ENCODE assay signal across 13 mouse cellular contexts in the genomic region with DNA sequence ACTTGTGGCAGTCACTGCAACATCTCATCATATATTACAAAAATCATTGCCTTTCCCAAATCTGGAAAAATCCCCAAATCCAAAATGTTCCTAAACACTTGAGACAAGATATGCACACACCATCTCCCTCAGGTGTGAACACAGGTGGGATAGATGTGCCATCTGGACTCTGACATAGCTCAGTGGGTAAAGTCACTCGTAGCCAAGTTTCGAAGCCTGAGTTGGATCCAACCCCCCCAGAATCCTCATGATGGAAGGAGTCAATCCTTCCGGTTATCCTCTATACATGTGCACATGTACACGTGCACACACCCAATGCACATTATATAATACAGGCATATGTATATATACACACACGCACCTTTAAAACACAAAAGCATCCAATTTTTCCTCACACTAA. TPM values are rescaled to one million over a fixed set of nuclear protein-coding genes. Genes with fewer than 3 reads are reported as not detected.
"Had no signal": no experiment of that assay in that cellular context is flagged by ENCODE, and none has a peak within 500 bp of the region (broad histone marks: within the 10 kb centered on the region; RNA-seq: fewer than 3 reads in every experiment).

No protein-coding gene starts in this region.

- H3K27ac ChIP-seq: kidney, postnatal 0 days; limb, embryonic 13.5 days; liver, embryonic 14.5 days; midbrain, embryonic 12.5 days had no signal

- DNase-seq: kidney, adult 11 months; kidney, adult 9 months; kidney, postnatal 36 days; left cerebral cortex, postnatal 4 days; lung, adult 18-20 months; thymus, adult 18-20 months; thymus, postnatal 25 days had no signal

- H3K36me3 ChIP-seq: limb, embryonic 13.5 days; midbrain, embryonic 12.5 days had no signal

- H3K27me3 ChIP-seq: midbrain, embryonic 12.5 days had no signal

- H3K9ac ChIP-seq: limb, embryonic 13.5 days; liver, embryonic 14.5 days; midbrain, embryonic 12.5 days had no signal

- H3K4me3 ChIP-seq: limb, embryonic 13.5 days; midbrain, embryonic 12.5 days had no signal

- H3K4me2 ChIP-seq: limb, embryonic 13.5 days; midbrain, embryonic 12.5 days had no signal

- H3K9me3 ChIP-seq: limb, embryonic 13.5 days; midbrain, embryonic 12.5 days had no signal

RNA-seq across cellular contexts. Expression of a gene that starts 5.1 kb away (rescaled TPM):
- total RNA-seq: liver, adult 2 months; neutrophil, adult 5-6 weeks had no signal
- polyA plus RNA-seq: liver, adult 2 months had no signal
